In genomic region chr11:100413541-100413940, GRCm38 (mm10) we compare ENCODE assay signal across 9 mouse cellular contexts. TPM values are rescaled to one million over a fixed set of nuclear protein-coding genes. Genes with fewer than 3 reads are reported as not detected.
DNase-seq lines count a peak whose midpoint lies in the region; ATAC-seq and TF ChIP-seq lines count a peak whose summit lies in the region.
"Had no signal": no experiment of that assay in that cellular context is flagged by ENCODE, and none has a peak within 500 bp of the region (broad histone marks: within the 10 kb centered on the region; RNA-seq: fewer than 3 reads in every experiment).

No protein-coding gene starts in this region.

- H3K9ac ChIP-seq in heart, embryonic 14.5 days (ENCODE audit: low read length), result peak overlapping the region; percentile 88
- H3K9ac ChIP-seq in hindbrain, embryonic 11.5 days (ENCODE audit: low read depth, low read length), result peak overlapping the region; percentile 65; the same call in 1 of the 2 replicates
- H3K9ac ChIP-seq in midbrain, embryonic 12.5 days (replicated peaks), result peak overlapping the region; percentile 67

- DNase-seq in heart, postnatal 4 days, result no peak
- no peak for DNase-seq in hindbrain, embryonic 11.5 days (ENCODE audit: low spot score)
- DNase-seq in thymus, postnatal 14 days, result no peak
- DNase-seq in layer of hippocampus, adult 18-20 months (ENCODE audit: low spot score in 2 of 2), result no peak

- no peaks in the 10 kb centered on the region for H3K27me3 ChIP-seq in heart, embryonic 14.5 days (ENCODE audit: control insufficient read depth, insufficient read depth, low read length)
- peaks cover 8% of the 10 kb centered on the region; the same call in 1 of the 2 replicates for H3K27me3 ChIP-seq in hindbrain, embryonic 11.5 days (ENCODE audit: control insufficient read depth, insufficient read depth, low read length)
- H3K27me3 ChIP-seq in midbrain, embryonic 12.5 days, result peaks cover 53% of the 10 kb centered on the region

- H3K4me3 ChIP-seq in heart, embryonic 14.5 days (ENCODE audit: control insufficient read depth in 1 of 2, insufficient read depth in 1 of 2, low read depth in 1 of 2, low read length in 2 of 2), result peak overlapping the region; percentile 55 to 78
- peak overlapping the region; percentile 70 for H3K4me3 ChIP-seq in cortical plate, adult 2 months (ENCODE audit: insufficient read depth, low read length)
- H3K4me3 ChIP-seq in hindbrain, embryonic 11.5 days (ENCODE audit: low read depth, low read length), result peak overlapping the region; percentile 54
- peak overlapping the region; percentile 57 for H3K4me3 ChIP-seq in midbrain, embryonic 12.5 days

- H3K9me3 ChIP-seq in heart, embryonic 14.5 days (ENCODE audit: control insufficient read depth, low read length), result no peaks in the 10 kb centered on the region
- H3K9me3 ChIP-seq in hindbrain, embryonic 11.5 days (ENCODE audit: control insufficient read depth, low read length), result no peaks in the 10 kb centered on the region
- no peaks in the 10 kb centered on the region for H3K9me3 ChIP-seq in midbrain, embryonic 12.5 days

- no peak for TF ChIP-seq CTCF in cortical plate, adult 2 months (IDR thresholded peaks at IDR 0.05; ENCODE audit: extremely low read depth, insufficient read depth, low read length)

- WGBS in heart, embryonic 14.5 days, result 51% methylated on average over 11 of the region's 11 CpGs
- WGBS in hindbrain, embryonic 11.5 days, result 80% methylated on average over 11 of the region's 11 CpGs
- 80% methylated on average over 11 of the region's 11 CpGs for WGBS in midbrain, embryonic 12.5 days

- TF ChIP-seq POLR2A in cortical plate, adult 2 months (IDR thresholded peaks at IDR 0.05; ENCODE audit: extremely low read depth, insufficient read depth, low read length), result no peak

- peaks cover 42% of the 10 kb centered on the region for H3K36me3 ChIP-seq in heart, embryonic 14.5 days (ENCODE audit: control insufficient read depth, insufficient read depth, low read length)
- H3K36me3 ChIP-seq in hindbrain, embryonic 11.5 days (ENCODE audit: control insufficient read depth, insufficient read depth, low read length), result no peaks in the 10 kb centered on the region
- H3K36me3 ChIP-seq in midbrain, embryonic 12.5 days, result peaks cover 3% of the 10 kb centered on the region; the same call in 1 of the 2 replicates

- H3K27ac ChIP-seq in heart, embryonic 14.5 days (replicated peaks in 1 of 2; ENCODE audit: control insufficient read depth in 1 of 2, insufficient read depth in 1 of 2, low read depth in 2 of 2, low read length in 2 of 2), result peak overlapping the region; percentile 93 to 97; a peak in 3 of 4 replicates
- no peak overlapping the region for H3K27ac ChIP-seq in cortical plate, adult 2 months (ENCODE audit: insufficient read depth, low read length)
- no peak overlapping the region for H3K27ac ChIP-seq in hindbrain, embryonic 11.5 days (ENCODE audit: low read depth, low read length)
- no peak overlapping the region for H3K27ac ChIP-seq in midbrain, embryonic 12.5 days (replicated peaks)

- peak overlapping the region; percentile 84 for H3K4me2 ChIP-seq in heart, embryonic 14.5 days (ENCODE audit: low read length)
- H3K4me2 ChIP-seq in hindbrain, embryonic 11.5 days (replicated peaks; ENCODE audit: low read depth, low read length), result peak overlapping the region; percentile 65
- peak overlapping the region; percentile 63 for H3K4me2 ChIP-seq in midbrain, embryonic 12.5 days (replicated peaks)

- H3K4me1 ChIP-seq in heart, embryonic 14.5 days (ENCODE audit: control insufficient read depth in 2 of 2, insufficient read depth in 2 of 2, low read length in 2 of 2), result peaks cover 28 to 33% of the 10 kb centered on the region in 2 experiments
- H3K4me1 ChIP-seq in cortical plate, adult 2 months (ENCODE audit: control insufficient read depth, insufficient read depth, low read length), result no peaks in the 10 kb centered on the region
- no peaks in the 10 kb centered on the region for H3K4me1 ChIP-seq in hindbrain, embryonic 11.5 days (replicated peaks; ENCODE audit: control insufficient read depth, insufficient read depth, low read length)
- H3K4me1 ChIP-seq in midbrain, embryonic 12.5 days, result peaks cover 19% of the 10 kb centered on the region; the same call in 1 of the 2 replicates

- ATAC-seq in heart, embryonic 14.5 days (ENCODE audit: insufficient number of reproducible peaks, insufficient read depth, low FRiP score, low read depth), result no peak
- no peak for ATAC-seq in hindbrain, embryonic 11.5 days (ENCODE audit: low FRiP score)
- no peak for ATAC-seq in midbrain, embryonic 12.5 days (ENCODE audit: low FRiP score, low read depth)
- ATAC-seq in frontal cortex, adult (ENCODE audit: low TSS enrichment), result no peak

RNA-seq across cellular contexts. Expression of gene P3h4, which starts 1.1 kb away (rescaled TPM):
- polyA plus RNA-seq in heart, embryonic 14.5 days (2014; fragmentation: Nextera tagmentation; extraction: Ambion mirVana), result 54.7 and 58.1 TPM in 2 replicates
- 10 to 100 TPM; 28.0 to 30.0 TPM for total RNA-seq in heart, postnatal 4 days (2021)
- polyA plus RNA-seq in cortical plate, adult 2 months (2012; rRNA removed), result 14.4 and 15.3 TPM in 2 replicates
- 19.6 and 22.9 TPM in 2 replicates for polyA plus RNA-seq in hindbrain, embryonic 11.5 days (2014; fragmentation: Nextera tagmentation; extraction: Ambion mirVana)
- 19.7 and 25.4 TPM in 2 replicates for polyA plus RNA-seq in midbrain, embryonic 12.5 days (2016; fragmentation: Nextera tagmentation; extraction: Ambion mirVana)
- total RNA-seq in layer of hippocampus, adult 18-20 months (2021), result 10 to 100 TPM in 1 of 2 experiments, 1 to 10 TPM in 1; 9.8 to 11.2 TPM
- total RNA-seq: MEL had no signal

RNA-seq across cellular contexts. Expression of gene Fkbp10, which starts 2.0 kb away (rescaled TPM):
- 94.5 and 95.3 TPM in 2 replicates for polyA plus RNA-seq in heart, embryonic 14.5 days (2014; fragmentation: Nextera tagmentation; extraction: Ambion mirVana)
- 10 to 100 TPM; 68.8 to 76.1 TPM for total RNA-seq in heart, postnatal 4 days (2021)
- 8.0 and 9.6 TPM in 2 replicates for polyA plus RNA-seq in cortical plate, adult 2 months (2012; rRNA removed)
- 38.7 and 46.1 TPM in 2 replicates for polyA plus RNA-seq in hindbrain, embryonic 11.5 days (2014; fragmentation: Nextera tagmentation; extraction: Ambion mirVana)
- 44.5 and 48.0 TPM in 2 replicates for polyA plus RNA-seq in midbrain, embryonic 12.5 days (2016; fragmentation: Nextera tagmentation; extraction: Ambion mirVana)
- 1 to 10 TPM; 5.4 to 5.8 TPM for total RNA-seq in layer of hippocampus, adult 18-20 months (2021)

RNA-seq across cellular contexts. Expression of gene Jup, which starts 16.0 kb away (rescaled TPM):
- polyA plus RNA-seq in heart, embryonic 14.5 days (2014; fragmentation: Nextera tagmentation; extraction: Ambion mirVana), result 117 and 118 TPM in 2 replicates
- total RNA-seq in heart, postnatal 4 days (2021), result 100 to 1,000 TPM; 223 to 234 TPM
- polyA plus RNA-seq in cortical plate, adult 2 months (2012; rRNA removed), result 40.9 and 48.2 TPM in 2 replicates
- 26.7 and 30.7 TPM in 2 replicates for polyA plus RNA-seq in hindbrain, embryonic 11.5 days (2014; fragmentation: Nextera tagmentation; extraction: Ambion mirVana)
- polyA plus RNA-seq in midbrain, embryonic 12.5 days (2016; fragmentation: Nextera tagmentation; extraction: Ambion mirVana), result 46.4 and 53.8 TPM in 2 replicates
- total RNA-seq in layer of hippocampus, adult 18-20 months (2021), result 10 to 100 TPM; 31.0 to 35.6 TPM

RNA-seq across cellular contexts. Expression of gene Nt5c3b, which starts 28.1 kb away (rescaled TPM):
- polyA plus RNA-seq in heart, embryonic 14.5 days (2014; fragmentation: Nextera tagmentation; extraction: Ambion mirVana), result 95.8 and 102 TPM in 2 replicates
- total RNA-seq in heart, postnatal 4 days (2021), result 10 to 100 TPM; 52.3 to 55.3 TPM
- 70.9 and 73.6 TPM in 2 replicates for polyA plus RNA-seq in cortical plate, adult 2 months (2012; rRNA removed)
- 92.6 and 96.0 TPM in 2 replicates for polyA plus RNA-seq in hindbrain, embryonic 11.5 days (2014; fragmentation: Nextera tagmentation; extraction: Ambion mirVana)
- 93.9 and 100.0 TPM in 2 replicates for polyA plus RNA-seq in midbrain, embryonic 12.5 days (2016; fragmentation: Nextera tagmentation; extraction: Ambion mirVana)
- total RNA-seq in layer of hippocampus, adult 18-20 months (2021), result 10 to 100 TPM; 48.8 to 53.4 TPM

RNA-seq across cellular contexts. Expression of gene Klhl10, which starts 28.2 kb away (rescaled TPM):
- 0.36 and 0.44 TPM in 2 replicates for polyA plus RNA-seq in heart, embryonic 14.5 days (2014; fragmentation: Nextera tagmentation; extraction: Ambion mirVana)
- under 1 TPM; 0.43 to 0.59 TPM for total RNA-seq in heart, postnatal 4 days (2021)
- 0.52 and 0.55 TPM in 2 replicates for polyA plus RNA-seq in cortical plate, adult 2 months (2012; rRNA removed)
- 0.66 and 0.68 TPM in 2 replicates for polyA plus RNA-seq in hindbrain, embryonic 11.5 days (2014; fragmentation: Nextera tagmentation; extraction: Ambion mirVana)
- 0.75 and 0.89 TPM in 2 replicates for polyA plus RNA-seq in midbrain, embryonic 12.5 days (2016; fragmentation: Nextera tagmentation; extraction: Ambion mirVana)
- total RNA-seq in layer of hippocampus, adult 18-20 months (2021), result 1 to 10 TPM in 1 of 2 experiments, under 1 TPM in 1; 0.74 to 1.2 TPM

Comparison
In these comparisons a context has a peak if more than half of its experiments do, and no peak if none do; other contexts are left out.
1. H3K27ac ChIP-seq: peak in heart, embryonic 14.5 days (2 of 2); none in cortical plate, adult 2 months (single experiment), hindbrain, embryonic 11.5 days (single experiment) and midbrain, embryonic 12.5 days (single experiment).
2. Peak in every context shown above with its lines, with median percentiles within 50 percentile points of each other: H3K4me2 ChIP-seq, H3K4me3 ChIP-seq and H3K9ac ChIP-seq.